Mouse (Mus musculus): ENCODE results near the gene Ginm1.

- TF ChIP-seq CTCF (IDR thresholded peaks at IDR 0.05; ENCODE audit: borderline replicate concordance, control insufficient read depth, extremely low read depth, insufficient read depth, low read length, poor library complexity) (no peak), POLR2A (IDR thresholded peaks at IDR 0.05; ENCODE audit: control insufficient read depth, extremely low read depth, insufficient read depth, low read length, poor library complexity) (no peak)
Observed at GRCm38 (mm10) chr10:7802519-7803140, 10.0 kb upstream of the Ginm1 start.

Measured in thymus, adult 2 months (tissue).